Mouse (Mus musculus): ENCODE results near the gene Rpl26.

GRCm38 (mm10) chr11:68926981-68927380 lies 25.6 kb downstream of the Rpl26 start, which contains the start of gene Odf4:
- no peak for TF ChIP-seq CTCF (IDR thresholded peaks at IDR 0.05; ENCODE audit: low read depth)
- no peak for TF ChIP-seq EP300 (IDR thresholded peaks at IDR 0.05; ENCODE audit: low read depth)

Data from liver, postnatal 0 days (tissue).